Mouse (Mus musculus) intestine, embryonic 15.5 days (tissue): ENCODE data around the gene Hsd17b12. TPM values are rescaled to one million over a fixed set of nuclear protein-coding genes. Genes with fewer than 3 reads are reported as not detected.

Experiments used
- ATAC-seq: fragments of 200-750 bp; cut with Nextera tagmentation; 2 replicates; pipeline ENCODE4 v1.8.0; 2017; ENCODE audit warnings: moderate TSS enrichment, moderate library complexity
- H3K27ac ChIP-seq: fragments of 300-500 bp; sonication (generic); 2 replicates; pipeline ENCODE4 v1.5.1; 2015; ENCODE audit warnings: mild to moderate bottlenecking, inconsistent platforms
- H3K27me3 ChIP-seq: fragments of 300-500 bp; sonication (generic); replicated peaks from 2 replicates; pipeline ENCODE4 v1.6.1; 2015; ENCODE audit warnings: inconsistent platforms
- H3K36me3 ChIP-seq: fragments of 300-500 bp; sonication (generic); 2 replicates; pipeline ENCODE4 v1.6.1; 2015; ENCODE audit warnings: inconsistent platforms
- H3K4me1 ChIP-seq: fragments of 300-500 bp; sonication (generic); replicated peaks from 2 replicates; pipeline ENCODE4 v1.6.1; 2015; ENCODE audit warnings: inconsistent platforms
- H3K4me2 ChIP-seq: fragments of 300-500 bp; sonication (generic); replicated peaks from 2 replicates; pipeline ENCODE4 v1.6.1; 2015; ENCODE audit warnings: mild to moderate bottlenecking, inconsistent platforms
- H3K4me3 ChIP-seq: fragments of 300-500 bp; sonication (generic); replicated peaks from 2 replicates; pipeline ENCODE4 v1.5.1; 2015; ENCODE audit warnings: inconsistent platforms
- H3K9ac ChIP-seq: fragments of 300-500 bp; sonication (generic); 2 replicates; pipeline ENCODE4 v1.6.1; 2015; ENCODE audit warnings: inconsistent platforms
- H3K9me3 ChIP-seq: fragments of 300-500 bp; sonication (generic); 2 replicates; pipeline ENCODE4 v1.6.1; 2016; ENCODE audit warnings: inconsistent platforms
- WGBS: fragments of 180-500 bp; shearing (Covaris S2); methylation state at CpG from one replicate; pipeline ENCODE4 v1.1.7; 2015; 5-methylcytosine and 5-hydroxymethylcytosine counted together
- polyA plus RNA-seq: library from polyadenylated mRNA; unstranded; fragments of >200 nt; fragmentation: Nextera tagmentation; extraction: Ambion mirVana; gene quantifications from 2 replicates; pipeline ENCODE4 v1.2.1, GENCODE M21; 2015

Hsd17b12 gene
- polyA plus RNA-seq, 1 experiment from 2014 or later, result 159 TPM

DNA sequence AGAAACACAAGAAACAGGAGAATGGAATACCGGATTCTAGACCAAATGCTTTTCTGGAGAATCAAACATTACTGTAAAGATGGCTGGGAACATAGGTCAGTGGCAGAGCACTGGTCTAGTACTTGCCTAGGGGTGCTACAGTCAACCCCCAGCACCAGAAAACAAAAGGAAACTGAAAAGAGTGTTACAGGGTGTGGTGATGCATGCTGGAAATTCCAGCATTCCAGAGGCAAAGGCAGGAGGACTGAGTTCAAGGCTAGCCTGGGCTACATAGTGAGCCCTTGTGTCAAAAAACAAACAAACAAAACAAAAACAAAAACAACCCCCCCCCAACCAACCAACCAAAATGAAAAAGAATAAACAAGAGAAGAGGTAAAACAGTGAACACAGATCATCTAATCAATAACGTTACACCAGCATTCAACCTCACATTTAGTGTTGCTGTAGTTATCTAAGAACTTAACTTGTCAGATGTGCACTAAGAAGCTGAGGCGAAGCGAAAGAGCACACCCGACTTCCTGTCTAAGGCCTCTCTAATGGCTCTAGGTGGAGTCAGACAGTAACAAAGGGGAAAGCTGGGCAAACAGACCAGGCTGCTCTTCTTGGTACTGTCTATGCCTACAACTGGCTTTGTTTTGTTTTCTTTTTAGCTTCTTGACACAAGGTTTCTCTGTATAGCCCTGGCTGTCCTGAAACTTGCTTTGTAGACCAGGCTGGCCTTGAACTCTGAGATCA lies 117.2 kb downstream of the Hsd17b12 start:
- Histone ChIP-seq H3K9me3 (no peaks in the 10 kb centered on the region), H3K4me1 (peaks cover 2% of the 10 kb centered on the region; the same call in 1 of the 2 replicates), H3K4me3 (no peak overlapping the region), H3K36me3 (no peaks in the 10 kb centered on the region), H3K4me2 (no peak overlapping the region), H3K27me3 (no peaks in the 10 kb centered on the region), H3K27ac (no peak overlapping the region), H3K9ac (no peak overlapping the region)
- ATAC-seq, result no peak
- 87% methylated on average over 5 of the region's 5 CpGs for WGBS

DNA sequence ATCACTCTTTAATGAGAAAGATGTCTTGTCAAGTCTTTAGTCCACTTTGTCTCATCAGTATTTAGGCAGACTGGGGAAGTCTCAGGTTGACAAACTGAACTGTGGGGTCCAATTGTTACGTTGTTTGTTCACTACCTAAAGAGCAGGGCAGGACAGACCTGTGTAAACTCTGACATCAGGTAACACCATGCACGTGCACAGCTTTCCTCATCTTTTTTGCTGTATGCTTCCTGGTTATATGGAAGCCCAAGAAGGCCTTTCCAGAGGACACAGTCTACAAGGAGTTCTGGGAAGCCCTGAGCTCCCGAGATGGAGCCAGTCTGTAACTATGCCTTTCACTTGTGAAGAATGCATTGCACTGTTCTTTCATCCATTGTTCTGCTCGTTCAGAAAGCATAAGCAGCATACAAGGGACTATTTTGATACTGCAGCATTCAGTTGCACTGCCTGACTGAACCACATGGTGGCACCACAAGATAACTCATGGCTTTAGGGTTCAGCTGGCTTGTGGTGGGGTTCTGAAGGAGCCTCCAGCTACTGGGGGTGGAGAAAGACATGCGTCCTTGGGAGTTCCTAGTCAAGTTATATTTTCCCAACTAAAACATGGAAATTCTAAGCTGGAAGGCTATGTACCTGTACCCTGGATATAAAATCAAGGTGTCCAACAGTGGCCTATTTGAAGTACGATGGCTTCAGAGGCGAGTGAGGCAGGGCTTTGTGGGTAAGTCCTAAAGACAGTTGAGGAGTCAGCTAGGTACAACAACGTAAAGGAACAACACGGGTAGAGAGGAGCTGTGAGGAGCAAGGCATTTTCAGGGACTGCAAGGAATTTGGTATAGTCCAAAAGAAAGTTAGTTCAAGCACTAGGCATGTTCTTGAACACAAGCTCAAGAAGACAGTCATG lies 122.1 kb downstream of the Hsd17b12 start:
- H3K27ac ChIP-seq, result no peak overlapping the region
- ATAC-seq, result no peak
- H3K4me3 ChIP-seq, result no peak overlapping the region
- H3K4me2 ChIP-seq, result no peak overlapping the region
- H3K4me1 ChIP-seq, result no peaks in the 10 kb centered on the region
- WGBS, result 69% methylated on average over 9 of the region's 9 CpGs
- H3K27me3 ChIP-seq, result no peaks in the 10 kb centered on the region
- H3K36me3 ChIP-seq, result no peaks in the 10 kb centered on the region
- H3K9ac ChIP-seq, result no peak overlapping the region
- no peaks in the 10 kb centered on the region for H3K9me3 ChIP-seq

DNA sequence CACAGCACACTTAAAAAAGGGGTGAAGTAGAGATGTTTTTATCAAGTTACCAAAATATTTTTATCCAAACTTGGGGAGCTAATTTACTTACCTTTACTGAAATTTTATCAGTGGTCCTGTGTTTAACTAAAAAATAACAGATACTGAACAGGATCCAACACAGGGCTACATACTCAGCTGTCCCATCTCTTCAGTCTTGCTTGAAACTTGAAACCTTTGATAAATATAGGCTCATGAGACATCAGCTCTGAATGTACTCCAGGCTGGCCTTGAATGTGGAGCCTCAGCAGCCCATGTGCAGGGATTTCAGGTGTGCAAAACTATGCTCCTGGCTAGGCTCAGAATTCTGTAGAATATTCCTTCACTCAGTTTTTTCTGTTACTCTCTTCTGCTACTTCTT lies 127.2 kb downstream of the Hsd17b12 start:
- H3K9ac ChIP-seq, result no peak overlapping the region
- H3K4me3 ChIP-seq, result no peak overlapping the region
- no peak for ATAC-seq
- H3K4me2 ChIP-seq, result no peak overlapping the region
- H3K9me3 ChIP-seq, result no peaks in the 10 kb centered on the region
- H3K27ac ChIP-seq, result no peak overlapping the region
- no peaks in the 10 kb centered on the region for H3K4me1 ChIP-seq
- H3K36me3 ChIP-seq, result no peaks in the 10 kb centered on the region
- no peaks in the 10 kb centered on the region for H3K27me3 ChIP-seq

DNA sequence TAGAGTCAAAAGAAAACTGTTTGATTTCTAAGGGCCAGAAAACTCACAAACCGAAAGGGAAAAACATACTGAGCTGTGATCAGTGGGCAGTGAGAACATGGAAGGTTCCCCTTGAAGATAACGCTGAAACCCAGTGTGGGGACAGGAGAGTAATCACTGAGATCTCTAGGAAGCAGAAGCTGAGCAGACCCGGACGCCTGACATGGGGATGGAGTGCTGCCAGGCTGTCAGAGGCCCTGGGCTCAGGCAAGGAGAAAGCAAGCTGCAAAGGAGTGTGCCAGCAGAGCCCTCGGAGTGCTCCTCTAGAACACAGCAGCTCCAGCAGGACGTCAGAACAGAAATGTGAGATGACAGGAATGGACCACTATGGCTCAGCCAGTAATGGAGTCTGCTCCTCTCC lies 133.1 kb downstream of the Hsd17b12 start:
- no peaks in the 10 kb centered on the region for H3K27me3 ChIP-seq
- no peaks in the 10 kb centered on the region for H3K9me3 ChIP-seq
- no peak for ATAC-seq
- no peak overlapping the region for H3K4me3 ChIP-seq
- H3K4me1 ChIP-seq, result no peaks in the 10 kb centered on the region
- H3K36me3 ChIP-seq, result no peaks in the 10 kb centered on the region
- H3K9ac ChIP-seq, result no peak overlapping the region
- 47% methylated on average over 6 of the region's 6 CpGs for WGBS
- no peak overlapping the region for H3K4me2 ChIP-seq
- H3K27ac ChIP-seq, result no peak overlapping the region

DNA sequence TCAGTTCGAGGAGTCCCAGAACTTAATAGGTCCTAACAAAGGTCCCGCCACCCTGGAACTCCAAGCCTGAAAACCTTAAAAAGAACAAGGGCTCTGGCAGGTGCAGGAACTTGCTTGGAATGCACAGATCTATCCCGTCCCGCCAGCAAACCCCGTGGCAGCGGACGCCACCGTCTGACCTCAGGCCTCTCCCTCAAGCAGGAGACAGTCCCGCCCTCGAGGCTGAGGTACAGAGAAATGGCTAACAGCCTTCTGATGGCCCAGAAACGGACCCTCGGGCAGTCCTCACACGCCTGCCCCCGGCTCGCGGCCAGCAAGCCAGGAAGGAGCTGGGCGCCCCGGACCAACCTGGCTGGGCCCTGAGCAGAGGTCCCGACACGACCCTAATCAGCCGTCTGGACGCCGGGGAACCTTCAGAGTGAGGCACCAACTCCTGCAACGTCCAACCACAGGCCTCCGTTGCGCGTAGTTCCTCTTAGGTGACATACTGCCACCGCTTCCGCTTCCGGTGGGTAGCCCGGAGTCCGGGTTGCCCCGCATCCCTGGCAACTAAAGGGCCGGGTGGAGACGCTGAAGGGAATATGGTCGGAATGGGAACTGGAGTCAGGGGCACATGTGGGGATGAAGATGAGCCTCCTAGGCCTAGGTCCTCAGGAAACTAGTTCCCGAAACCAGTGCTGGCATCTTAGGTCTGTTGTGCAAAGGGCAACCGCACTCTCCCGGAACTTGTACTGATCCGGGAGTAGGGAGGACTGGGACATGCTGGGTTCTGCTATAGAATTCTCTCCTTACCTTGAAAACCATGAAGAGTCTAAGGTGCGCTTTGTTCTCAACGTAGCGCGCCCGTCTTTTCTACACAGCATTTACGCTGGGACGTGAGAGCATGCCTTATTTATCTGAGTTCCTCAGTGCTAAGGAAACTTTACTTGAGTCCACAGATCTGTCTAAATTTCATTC lies 147.2 kb downstream of the Hsd17b12 start, which contains the start of gene Alkbh3:
Alkbh3 (minus strand) TSS at position 473 of the 957 bp plus-strand sequence.
- peak within 1 kb of the TSS; percentile 59; the same call in 1 of the 2 replicates for H3K27ac ChIP-seq
- H3K4me2 ChIP-seq, result peak within 1 kb of the TSS; percentile 82
- H3K9me3 ChIP-seq, result no peaks in the 10 kb centered on the region
- 4% methylated on average over 47 of the region's 47 CpGs for WGBS
- H3K4me1 ChIP-seq, result peaks cover 4% of the 10 kb centered on the region; the same call in 1 of the 2 replicates
- H3K4me3 ChIP-seq, result peak within 1 kb of the TSS; percentile 89
- H3K27me3 ChIP-seq, result no peaks in the 10 kb centered on the region
- ATAC-seq, result peak; percentile 99
- 0 out of 2 replicates have a peak, but pooled peaks cover 10% of the 10 kb centered on the region for H3K36me3 ChIP-seq
- H3K9ac ChIP-seq, result peak within 1 kb of the TSS; percentile 93

DNA sequence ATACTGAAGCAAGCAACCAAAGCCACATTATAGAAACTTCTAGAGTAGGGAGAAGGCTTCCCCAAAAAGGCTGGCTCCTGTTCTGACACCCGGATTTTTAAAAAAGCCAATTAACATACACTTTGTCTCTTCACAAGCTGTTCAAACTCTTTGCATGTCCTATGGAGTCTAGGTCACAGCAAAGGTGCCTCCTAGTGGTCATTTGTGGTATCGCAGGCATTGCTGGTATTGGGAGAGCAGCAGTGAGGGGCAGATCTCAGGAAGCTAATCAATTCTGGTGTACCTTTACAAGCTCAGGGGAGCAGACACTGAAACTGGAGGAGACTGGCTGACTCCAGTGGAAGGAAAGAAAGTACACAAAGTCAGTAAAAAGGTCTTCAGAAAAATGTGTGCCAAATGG lies 155.4 kb downstream of the Hsd17b12 start:
- Histone ChIP-seq H3K9me3 (no peaks in the 10 kb centered on the region), H3K9ac (no peak overlapping the region), H3K4me1 (no peaks in the 10 kb centered on the region), H3K27ac (no peak overlapping the region), H3K27me3 (no peaks in the 10 kb centered on the region), H3K36me3 (peaks cover 40% of the 10 kb centered on the region), H3K4me2 (no peak overlapping the region), H3K4me3 (no peak overlapping the region)
- ATAC-seq, result peak; percentile 75
- WGBS, result 6% methylated on average over 2 of the region's 2 CpGs

DNA sequence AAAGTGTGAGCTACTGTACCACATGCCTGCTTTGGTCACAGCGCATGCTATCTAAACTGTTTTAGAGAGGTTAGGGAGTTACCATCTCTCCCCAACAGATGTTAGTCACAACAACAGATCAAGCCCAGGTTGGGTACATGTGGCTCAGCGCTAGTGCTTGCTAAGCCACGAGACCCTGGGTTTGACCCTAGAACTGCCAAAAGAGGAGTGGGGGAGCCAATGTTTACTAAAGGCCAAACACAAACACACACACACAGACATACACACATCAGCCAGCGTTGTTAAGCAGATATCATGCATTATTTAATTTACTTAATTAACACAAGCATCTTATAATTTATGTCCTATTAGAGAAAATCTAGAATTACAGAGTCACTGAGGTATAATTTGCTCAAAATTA lies 155.8 kb downstream of the Hsd17b12 start:
- Histone ChIP-seq H3K9ac (no peak overlapping the region), H3K36me3 (peaks cover 40% of the 10 kb centered on the region), H3K4me2 (no peak overlapping the region), H3K27ac (no peak overlapping the region), H3K4me1 (no peaks in the 10 kb centered on the region), H3K4me3 (no peak overlapping the region), H3K27me3 (no peaks in the 10 kb centered on the region), H3K9me3 (no peaks in the 10 kb centered on the region)
- no peak for ATAC-seq
- WGBS, result 75% methylated on average over 4 of the region's 4 CpGs

DNA sequence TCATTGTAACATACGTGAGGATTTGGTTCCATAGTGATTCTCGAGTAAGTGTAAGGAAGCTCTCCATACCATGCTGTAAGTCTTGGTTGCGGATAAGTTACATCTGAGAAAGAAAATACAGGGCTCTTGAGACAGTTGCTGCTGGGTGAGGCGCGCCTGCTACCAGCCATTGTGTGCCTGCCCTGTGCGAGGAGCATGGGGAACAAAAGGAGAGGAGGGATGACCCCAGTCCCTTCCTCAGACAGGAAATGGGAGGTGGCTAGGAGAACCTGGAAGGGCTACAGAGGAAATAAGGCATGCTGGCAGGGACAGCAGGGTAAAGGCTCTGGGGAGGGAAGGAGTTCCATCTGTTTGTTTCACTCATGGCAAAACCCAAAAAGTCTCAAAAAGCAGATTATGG lies 156.4 kb downstream of the Hsd17b12 start:
- H3K27ac ChIP-seq, result no peak overlapping the region
- H3K36me3 ChIP-seq, result peaks cover 36% of the 10 kb centered on the region
- 84% methylated on average over 6 of the region's 6 CpGs for WGBS
- no peak for ATAC-seq
- no peak overlapping the region for H3K9ac ChIP-seq
- H3K4me3 ChIP-seq, result no peak overlapping the region
- no peak overlapping the region for H3K4me2 ChIP-seq
- H3K9me3 ChIP-seq, result no peaks in the 10 kb centered on the region
- no peaks in the 10 kb centered on the region for H3K27me3 ChIP-seq
- H3K4me1 ChIP-seq, result no peaks in the 10 kb centered on the region

DNA sequence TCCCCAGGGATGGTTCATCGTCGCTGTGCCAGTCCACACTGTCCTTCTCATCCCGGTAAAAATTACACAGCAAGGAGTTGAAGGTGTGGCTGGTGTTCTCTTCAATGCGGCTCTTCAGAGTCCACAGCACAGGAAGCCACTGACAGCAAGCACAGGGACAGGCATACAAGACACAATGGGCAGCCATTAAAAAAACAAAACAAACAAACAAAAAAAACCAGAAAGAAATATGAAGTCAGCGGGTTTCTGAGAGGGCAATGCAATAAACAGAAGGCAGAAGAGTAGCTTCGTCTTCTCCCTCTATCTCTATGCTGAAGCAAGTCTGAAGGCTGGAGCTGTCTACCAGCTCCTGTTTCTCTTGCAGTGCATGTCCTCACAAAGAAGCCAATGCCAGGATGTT lies 161.5 kb downstream of the Hsd17b12 start, which contains the start of gene Gm27027:
Gm27027 (minus strand) TSS at position 101 of the 400 bp plus-strand sequence.
- WGBS, result 88% methylated on average over 6 of the region's 6 CpGs
- no peak for ATAC-seq
- no peak within 1 kb of the TSS for H3K27ac ChIP-seq
- H3K9ac ChIP-seq, result no peak within 1 kb of the TSS
- H3K4me1 ChIP-seq, result no peaks in the 10 kb centered on the region
- no peak within 1 kb of the TSS for H3K4me3 ChIP-seq
- peaks cover 19% of the 10 kb centered on the region for H3K36me3 ChIP-seq
- H3K4me2 ChIP-seq, result no peak within 1 kb of the TSS
- no peaks in the 10 kb centered on the region for H3K9me3 ChIP-seq
- H3K27me3 ChIP-seq, result no peaks in the 10 kb centered on the region

DNA sequence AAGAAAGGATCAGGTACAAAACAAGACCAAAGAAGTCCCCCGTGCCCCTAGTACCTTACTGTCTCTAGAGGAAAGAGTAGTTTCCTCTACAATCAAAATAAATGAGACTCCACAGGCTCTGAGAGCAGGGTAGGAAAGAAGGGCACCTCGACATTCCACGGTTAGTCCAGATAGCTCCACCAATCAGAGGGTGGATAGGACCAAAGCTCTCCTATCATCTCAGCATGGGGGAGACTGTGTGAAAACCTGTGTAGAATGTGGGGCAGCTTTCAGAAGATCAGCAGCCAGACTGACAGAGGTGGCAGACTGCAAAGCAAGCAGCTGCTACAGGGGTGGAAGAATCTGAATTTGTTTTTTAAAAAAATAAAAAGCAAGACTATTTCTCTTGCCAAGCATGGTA lies 165.0 kb downstream of the Hsd17b12 start:
- Histone ChIP-seq H3K9me3 (no peaks in the 10 kb centered on the region), H3K9ac (no peak overlapping the region), H3K27ac (no peak overlapping the region), H3K4me2 (no peak overlapping the region), H3K27me3 (no peaks in the 10 kb centered on the region), H3K4me1 (no peaks in the 10 kb centered on the region), H3K36me3 (peaks cover 17% of the 10 kb centered on the region), H3K4me3 (no peak overlapping the region)
- WGBS, result 61% methylated on average over 3 of the region's 3 CpGs
- ATAC-seq, result no peak

DNA sequence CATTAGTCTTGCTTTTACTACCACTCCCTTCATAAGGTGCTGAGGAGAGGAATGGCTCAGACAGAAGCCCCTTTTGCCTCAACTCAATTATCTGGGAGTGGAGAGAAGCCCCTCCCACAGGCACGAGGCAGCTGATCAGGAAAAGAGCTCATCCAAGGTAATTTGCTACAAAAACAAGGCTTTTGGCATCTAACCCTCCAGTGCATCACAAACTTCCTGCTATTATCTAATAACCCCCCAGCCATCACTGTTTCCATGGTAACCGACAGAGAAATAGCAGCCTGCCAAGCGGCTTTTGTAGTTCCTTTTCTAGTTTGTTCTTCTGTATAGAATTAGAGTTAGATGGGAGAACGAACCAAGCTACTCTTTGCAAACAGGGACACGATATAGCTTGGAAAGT lies 165.5 kb downstream of the Hsd17b12 start:
- peaks cover 18% of the 10 kb centered on the region for H3K36me3 ChIP-seq

DNA sequence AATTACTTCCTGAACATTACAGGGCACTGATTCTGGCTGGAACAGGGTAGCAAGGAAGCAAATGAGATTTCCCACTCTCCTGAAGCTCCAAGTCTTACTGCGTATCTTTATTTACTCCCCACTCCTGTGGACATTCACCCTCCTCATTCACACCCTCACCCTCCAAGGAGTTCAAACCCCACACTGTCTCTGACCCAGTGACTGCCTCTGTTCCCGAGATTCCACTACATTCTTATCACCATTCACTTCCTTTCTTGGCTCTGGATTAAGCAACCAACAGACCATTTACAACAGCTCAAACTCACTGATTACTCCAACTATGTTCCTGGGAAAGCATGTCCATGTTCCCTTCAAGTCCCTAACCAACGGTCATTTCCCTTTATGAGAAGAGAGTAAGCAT lies 166.4 kb downstream of the Hsd17b12 start:
- no peak overlapping the region for H3K9ac ChIP-seq
- no peak overlapping the region for H3K4me3 ChIP-seq
- no peaks in the 10 kb centered on the region for H3K4me1 ChIP-seq
- 81% methylated on average over 3 of the region's 3 CpGs for WGBS
- peaks cover 17% of the 10 kb centered on the region for H3K36me3 ChIP-seq
- no peak overlapping the region for H3K4me2 ChIP-seq
- H3K9me3 ChIP-seq, result no peaks in the 10 kb centered on the region
- H3K27ac ChIP-seq, result no peak overlapping the region
- no peak for ATAC-seq
- no peaks in the 10 kb centered on the region for H3K27me3 ChIP-seq

More for the DNA sequence above, 165.5 kb downstream of the Hsd17b12 start:
- ATAC-seq, result no peak
- H3K4me1 ChIP-seq, result no peaks in the 10 kb centered on the region
- no peak overlapping the region for H3K27ac ChIP-seq
- H3K9me3 ChIP-seq, result no peaks in the 10 kb centered on the region
- no peak overlapping the region for H3K4me2 ChIP-seq
- H3K4me3 ChIP-seq, result no peak overlapping the region
- 66% methylated on average over 5 of the region's 5 CpGs for WGBS
- H3K9ac ChIP-seq, result no peak overlapping the region
- H3K27me3 ChIP-seq, result no peaks in the 10 kb centered on the region
